Mouse (Mus musculus): Measurements from ENCODE around the gene Snx32.

The Snx32 gene

GRCm38 (mm10) chr19:5457746-5458442 is 52.4 kb downstream of the Snx32 start, which contains the start of gene Ccdc85b:
Ccdc85b (minus strand) TSS chr19:5457894.
- no peak for DNase-seq (ENCODE audit: low spot score)

GRCm38 (mm10) chr19:5456922-5457745 is 53.2 kb downstream of the Snx32 start:
- DNase-seq (ENCODE audit: low spot score): peak; percentile 96

- DNase-seq (ENCODE audit: low spot score): no peak
These were observed 54.0 kb downstream of the Snx32 start for GRCm38 (mm10) chr19:5456241-5456921.

- no peak for DNase-seq (ENCODE audit: low spot score)
These were observed 54.8 kb downstream of the Snx32 start for GRCm38 (mm10) chr19:5455568-5455967.

GRCm38 (mm10) chr19:5455037-5455436 is 55.3 kb downstream of the Snx32 start:
- no peak for DNase-seq (ENCODE audit: low spot score)

GRCm38 (mm10) chr19:5451766-5452165 is 58.6 kb downstream of the Snx32 start:
- DNase-seq (ENCODE audit: low spot score): no peak

- no peak for DNase-seq (ENCODE audit: low spot score)
These were observed 60.7 kb downstream of the Snx32 start for GRCm38 (mm10) chr19:5449673-5450072.

- DNase-seq (ENCODE audit: low spot score): no peak
These were observed 61.8 kb downstream of the Snx32 start for GRCm38 (mm10) chr19:5448354-5449150.

- peak; percentile 61 for DNase-seq (ENCODE audit: low spot score)
These were observed 62.6 kb downstream of the Snx32 start, which contains the start of gene Fosl1 for GRCm38 (mm10) chr19:5447515-5448353. Fosl1 (plus strand) TSS chr19:5447547.

GRCm38 (mm10) chr19:5445747-5446146 is 64.6 kb downstream of the Snx32 start:
- no peak for DNase-seq (ENCODE audit: low spot score)

GRCm38 (mm10) chr19:5444954-5445353 is 65.4 kb downstream of the Snx32 start:
- DNase-seq (ENCODE audit: low spot score): no peak

GRCm38 (mm10) chr19:5444371-5444908 is 65.9 kb downstream of the Snx32 start:
- no peak for DNase-seq (ENCODE audit: low spot score)

Measured in retina, embryonic 14.5 days (tissue).